Mouse (Mus musculus) ovary, adult 2 months (tissue): ENCODE measurements around the gene Tdo2. TPM values are rescaled to one million over a fixed set of nuclear protein-coding genes. Genes with fewer than 3 reads are reported as not detected.

Experiments used
- polyA plus RNA-seq: library from polyadenylated mRNA; depleted of rRNA; stranded (reverse); fragments of >200 nt; gene quantifications from 2 replicates; pipeline ENCODE4 v1.2.3, GENCODE M21; 2012; rRNA removed

Gene Tdo2
- 0.32 TPM in 1 of 2 replicates, not detected in the other for polyA plus RNA-seq

GRCm38 (mm10) chr3:81976102-81976501 lies at the start of gene Tdo2:
Gene Tdo2, minus strand, starts transcription at chr3:81976202.

GRCm38 (mm10) chr3:81981990-81982389 lies 6.0 kb upstream of the Tdo2 start, which contains the start of gene Asic5:
Gene Asic5, plus strand, starts transcription at chr3:81982290.

GRCm38 (mm10) chr3:81932141-81933101 lies 43.6 kb downstream of the Tdo2 start, which contains the start of gene Ctso:
Gene Ctso, plus strand, starts transcription at chr3:81932601.

Other genes starting within 250 kb of the Tdo2 start
- gene Ctso, start 43.6 kb downstream of the Tdo2 start, polyA plus RNA-seq: 5.1 and 5.4 TPM in 2 replicates
- gene Asic5, start 6.1 kb upstream of the Tdo2 start, polyA plus RNA-seq: not detected in 2 replicates
- 4.4 and 5.3 TPM in 2 replicates for gene Gucy1b1, start 98.5 kb upstream of the Tdo2 start, polyA plus RNA-seq
- gene Gucy1a1, start 169.6 kb upstream of the Tdo2 start, polyA plus RNA-seq: 11.7 and 12.3 TPM in 2 replicates